Mouse (Mus musculus) heart, adult 11 months (tissue): ENCODE measurements around the gene Cib3.

Source experiments
- DNase-seq: peaks from one replicate; pipeline ENCODE4 v3.0.0; 2022

The Cib3 gene

GRCm38 (mm10) chr8:72212751-72213150, at the start of gene Cib3:
Gene Cib3, minus strand, starts transcription at chr8:72212837.
- peak; percentile 91 for DNase-seq

DNA sequence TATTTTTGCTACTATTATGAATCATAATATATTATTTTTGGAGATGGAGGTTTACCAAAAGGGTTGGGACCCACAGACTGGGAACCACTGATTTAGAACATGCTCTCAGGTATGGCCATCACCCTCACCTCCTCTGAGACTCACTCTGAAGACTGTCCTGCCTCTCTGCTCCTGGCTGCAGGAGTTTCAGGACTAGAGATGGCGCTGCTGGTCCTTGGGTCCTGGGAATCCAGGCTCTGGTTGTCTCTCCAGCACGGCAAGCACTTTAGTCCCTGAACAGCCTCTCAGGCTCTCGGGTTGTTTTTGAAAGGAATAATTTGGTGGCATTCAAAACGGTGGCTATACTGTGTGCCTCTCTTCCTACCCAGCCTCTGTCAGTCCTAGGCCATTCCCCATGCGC, 49.2 kb upstream of the Cib3 start:
- DNase-seq = peak; percentile 96

- DNase-seq = peak; percentile 91
Observed at GRCm38 (mm10) chr8:72261431-72261830, 48.8 kb upstream of the Cib3 start.

GRCm38 (mm10) chr8:72261019-72261418, 48.4 kb upstream of the Cib3 start:
- DNase-seq = peak; percentile 98

- no peak for DNase-seq
Observed at GRCm38 (mm10) chr8:72260585-72260984, 47.9 kb upstream of the Cib3 start.

DNA sequence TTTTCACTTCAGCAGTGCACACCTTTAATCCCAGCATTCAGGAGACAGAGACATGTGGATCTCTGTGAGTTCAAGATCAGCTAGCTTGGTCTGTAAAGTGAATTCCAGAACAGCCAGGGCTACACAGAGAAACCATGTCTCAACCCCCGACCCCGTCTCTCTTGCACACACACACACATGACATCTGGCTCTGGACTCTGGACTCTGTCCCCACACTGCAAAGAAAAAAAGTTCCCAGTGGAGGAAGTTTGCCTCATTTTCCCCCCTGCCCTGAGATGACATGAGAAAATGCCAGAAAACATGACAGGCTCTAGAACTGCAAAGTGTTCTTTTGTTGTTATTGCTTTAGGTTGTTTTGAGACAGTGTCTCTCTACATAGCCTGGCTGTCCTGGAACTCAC, 47.2 kb upstream of the Cib3 start:
- no peak for DNase-seq

DNA sequence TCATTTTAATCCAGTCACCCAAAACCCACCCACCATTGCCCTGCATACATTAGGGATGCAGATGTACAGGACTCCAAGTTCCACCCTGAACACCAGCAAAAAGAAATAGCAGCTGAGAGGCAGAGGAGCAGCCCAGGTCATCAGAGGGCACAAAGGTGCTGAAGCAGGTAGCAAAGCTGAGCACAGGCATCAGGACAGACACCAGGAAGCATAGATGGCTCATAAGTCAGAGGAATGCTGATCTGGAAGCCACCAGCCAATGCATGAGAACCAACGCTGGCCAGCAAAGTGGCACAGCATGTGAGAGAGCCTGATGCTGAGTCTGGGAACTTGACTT, 45.2 kb upstream of the Cib3 start:
- DNase-seq = peak; percentile 91

GRCm38 (mm10) chr8:72257171-72257901, 44.7 kb upstream of the Cib3 start:
- peak; percentile 90 for DNase-seq

- DNase-seq = peak; percentile 95
Observed at GRCm38 (mm10) chr8:72244610-72245009, 32.0 kb upstream of the Cib3 start.

GRCm38 (mm10) chr8:72242226-72242625, 29.6 kb upstream of the Cib3 start:
- DNase-seq = peak; percentile 94

DNA sequence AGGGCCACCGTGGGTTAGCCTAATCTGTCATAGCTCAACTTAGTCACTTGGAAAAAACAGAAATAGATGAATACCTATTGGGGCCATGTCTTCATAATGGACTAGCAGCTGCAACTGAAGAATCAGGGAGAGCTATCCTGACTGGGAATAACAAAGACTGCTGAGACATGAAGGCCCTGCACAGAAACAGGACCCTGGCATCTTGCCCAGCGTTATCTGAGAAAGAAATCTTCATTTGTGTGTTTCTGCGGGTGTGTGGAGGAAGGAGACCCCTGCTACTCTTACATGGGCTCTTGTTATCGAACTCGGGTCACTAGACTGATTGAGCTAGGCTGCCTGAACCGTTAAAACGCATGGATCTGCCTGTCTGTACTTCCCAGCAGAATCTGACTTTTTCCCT, 28.3 kb upstream of the Cib3 start:
- peak; percentile 90 for DNase-seq

DNA sequence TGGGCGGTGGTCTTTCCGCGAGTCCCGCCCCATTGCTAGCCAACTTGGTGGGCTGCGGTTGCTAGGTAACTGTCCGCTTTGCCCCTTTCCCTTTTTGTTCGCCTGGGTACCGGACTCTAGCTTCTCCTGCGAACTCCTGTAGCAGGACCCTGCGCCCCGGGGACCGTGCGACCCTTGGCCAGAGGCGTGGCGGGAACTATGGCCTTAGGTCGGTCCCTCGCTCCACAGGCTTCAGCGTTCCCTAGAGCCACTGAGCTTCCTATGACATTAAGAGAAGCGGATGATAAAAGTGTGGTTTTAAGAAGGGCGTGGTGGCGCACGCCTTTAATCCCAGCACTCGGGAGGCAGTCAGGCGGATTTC, 27.7 kb upstream of the Cib3 start:
- DNase-seq = no peak

DNA sequence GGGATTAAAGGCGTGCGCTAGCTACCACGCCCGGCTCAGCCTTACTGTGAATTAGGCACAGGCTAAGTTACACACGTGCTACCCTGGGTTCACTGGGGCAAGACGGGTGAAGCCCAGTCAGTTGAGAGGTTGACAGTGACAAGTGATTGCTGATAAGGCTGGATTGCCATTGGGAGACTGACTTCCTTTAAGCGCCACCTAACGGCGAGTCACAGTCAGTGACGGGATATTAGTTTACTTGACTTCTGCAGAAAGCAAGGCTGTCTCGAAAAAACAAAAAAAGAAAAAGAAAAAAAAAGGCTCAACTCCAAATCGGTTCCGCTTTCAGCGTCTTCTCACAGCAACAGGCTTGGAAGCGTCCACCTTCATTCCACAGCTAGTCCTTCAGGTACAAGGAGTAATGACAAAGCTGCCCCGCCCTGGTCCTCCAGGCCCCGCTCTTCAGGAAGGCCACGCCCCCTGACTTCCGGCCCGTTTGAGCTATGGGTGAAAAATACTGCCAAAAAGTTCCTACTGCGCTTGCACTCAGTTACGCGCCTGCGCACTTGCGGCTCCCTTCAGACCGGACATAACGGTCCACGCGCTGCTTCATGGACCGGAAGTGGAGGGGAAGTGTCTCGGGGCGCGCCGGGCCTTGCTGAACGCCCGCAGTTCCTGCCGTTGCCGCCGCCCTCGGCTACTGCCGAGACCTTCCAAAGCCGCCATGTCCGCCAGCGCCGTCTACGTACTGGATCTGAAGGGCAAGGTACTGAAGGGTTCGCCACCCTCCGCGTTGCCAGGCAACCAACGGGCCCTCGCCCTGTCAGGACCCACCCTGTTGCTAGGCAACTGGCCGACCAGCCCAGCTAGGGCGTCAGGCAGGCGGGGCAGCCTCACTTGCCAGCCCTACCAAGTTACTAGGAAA, 27.1 kb upstream of the Cib3 start, which contains the start of gene Ap1m1:
TSS of gene Ap1m1 (plus strand) at position 520 of the 904 bp plus-strand sequence.
- peak; percentile 100 for DNase-seq

GRCm38 (mm10) chr8:72222656-72223055, 10.0 kb upstream of the Cib3 start:
- peak; percentile 89 for DNase-seq

DNA sequence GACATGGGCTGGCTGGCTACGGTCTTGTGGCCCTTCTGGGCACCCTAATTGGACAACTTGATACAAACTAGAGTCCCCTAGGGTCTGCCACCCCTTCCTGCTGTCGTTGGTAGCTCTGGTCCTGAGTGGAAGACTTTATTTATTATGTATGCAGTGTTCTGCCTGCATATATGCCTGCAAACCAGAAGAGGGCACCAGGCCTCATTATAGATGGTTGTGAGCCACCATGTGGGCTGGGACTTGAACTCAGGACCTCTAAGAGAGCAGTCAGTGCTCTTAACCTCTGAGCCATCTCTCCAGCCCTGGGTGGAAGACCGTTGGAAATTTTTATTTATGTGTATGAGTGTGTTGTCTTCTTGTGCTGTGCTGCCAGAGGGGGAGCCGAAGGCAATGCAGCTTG, 8.1 kb upstream of the Cib3 start:
- DNase-seq = no peak

GRCm38 (mm10) chr8:72219541-72220363, 7.1 kb upstream of the Cib3 start, which contains the start of gene Fam32a:
Gene Fam32a, plus strand, starts transcription at chr8:72219730.
- peak; percentile 99 for DNase-seq

DNA sequence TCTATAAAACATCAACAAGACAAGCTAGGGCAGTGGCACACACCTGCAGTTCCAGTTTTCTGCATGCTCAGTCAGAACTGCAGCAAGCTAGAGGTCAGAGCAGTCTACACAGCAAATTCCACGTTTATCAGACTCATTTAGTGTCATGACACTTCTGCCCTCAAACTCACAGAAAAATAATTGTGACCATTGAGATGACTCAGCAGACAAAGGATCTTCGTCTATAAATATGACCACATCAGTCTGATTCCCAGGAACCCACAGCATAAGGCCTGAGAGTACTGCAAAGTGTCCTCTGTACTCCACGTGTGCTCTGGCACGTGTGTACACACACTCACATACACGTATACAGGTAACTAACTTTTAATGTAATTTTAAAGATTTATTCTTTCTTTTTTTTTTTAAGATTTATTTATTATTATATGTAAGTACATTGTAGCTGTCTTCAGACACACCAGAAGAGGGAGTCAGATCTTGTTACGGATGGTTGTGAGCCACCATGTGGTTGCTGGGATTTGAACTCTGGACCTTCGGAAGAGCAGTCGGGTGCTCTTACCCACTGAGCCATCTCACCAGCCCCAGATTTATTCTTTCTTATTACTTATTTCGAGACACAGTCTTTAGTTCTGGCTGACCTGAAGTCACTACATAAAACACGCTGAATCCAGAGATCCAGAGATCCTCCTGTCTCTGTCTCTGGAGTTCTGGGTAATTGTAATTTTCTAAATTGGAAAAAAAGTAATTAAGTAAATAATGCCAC, 6.3 kb upstream of the Cib3 start:
- DNase-seq = no peak

- DNase-seq = peak; percentile 56
Observed at GRCm38 (mm10) chr8:72215871-72216270, 3.2 kb upstream of the Cib3 start.

- peak; percentile 84 for DNase-seq
Observed at GRCm38 (mm10) chr8:72215060-72215459, 2.4 kb upstream of the Cib3 start.

GRCm38 (mm10) chr8:72213536-72213935, 899 bp upstream of the Cib3 start, which contains the start of gene Gm11034:
Gene Gm11034, minus strand, starts transcription at chr8:72213636.
- DNase-seq = peak; percentile 55

DNA sequence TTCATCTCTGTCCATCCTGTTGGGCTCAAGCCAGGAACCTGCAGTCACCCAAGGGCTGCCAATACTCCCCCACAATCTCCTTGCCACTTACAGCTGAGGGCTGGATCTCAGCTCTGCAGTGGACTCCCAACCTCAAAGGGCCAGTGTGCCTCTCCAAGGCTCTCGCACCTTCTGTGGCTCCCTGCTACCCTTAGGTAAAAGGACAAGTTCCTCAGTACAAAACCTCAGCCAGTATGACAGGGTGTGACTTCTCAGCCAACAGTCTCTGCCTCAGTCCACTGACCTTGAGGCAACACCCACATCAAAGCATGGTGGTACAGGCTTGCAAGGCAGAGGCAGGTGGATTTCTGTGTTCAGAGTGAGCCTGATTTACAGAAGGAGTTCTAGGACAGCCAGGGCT, 791 bp downstream of the Cib3 start:
- peak; percentile 75 for DNase-seq

DNA sequence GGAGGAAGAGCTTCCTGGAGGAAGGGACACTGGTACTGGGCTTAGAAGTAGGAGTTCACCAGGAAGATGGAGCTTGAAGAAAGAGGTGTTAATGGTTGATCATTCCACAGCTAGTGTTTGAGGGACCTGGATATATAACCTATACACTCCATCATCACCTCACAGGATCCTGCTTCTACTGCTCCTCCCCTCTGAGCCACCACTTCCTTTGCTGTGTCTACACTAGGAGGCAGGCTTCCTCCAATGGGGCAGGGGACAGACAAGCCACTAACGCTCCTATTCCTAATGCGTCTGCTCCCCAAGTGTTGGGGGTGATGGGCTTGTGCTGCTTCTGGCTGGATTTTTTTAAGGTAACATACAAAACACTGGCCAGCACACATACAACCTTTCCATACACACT, 1.9 kb downstream of the Cib3 start:
- DNase-seq = peak; percentile 80
